Mouse (Mus musculus) thymus, postnatal 36 days (tissue): ENCODE data around the gene Pkdrej.
A peak's percentile ranks its signal among the peaks of the same experiment; 100 is the strongest.
"Not testable (repeated sequence)": the region's sequence is repeated elsewhere in the genome, so short reads cannot be mapped to it uniquely, and the experiment has no call there.

Experiments
- DNase-seq, 2 experiments: peaks; one replicate each; pipeline ENCODE4 v3.0.0; 2022; ENCODE audit warnings: mixed read lengths in 2 of 2

The Pkdrej gene

DNA sequence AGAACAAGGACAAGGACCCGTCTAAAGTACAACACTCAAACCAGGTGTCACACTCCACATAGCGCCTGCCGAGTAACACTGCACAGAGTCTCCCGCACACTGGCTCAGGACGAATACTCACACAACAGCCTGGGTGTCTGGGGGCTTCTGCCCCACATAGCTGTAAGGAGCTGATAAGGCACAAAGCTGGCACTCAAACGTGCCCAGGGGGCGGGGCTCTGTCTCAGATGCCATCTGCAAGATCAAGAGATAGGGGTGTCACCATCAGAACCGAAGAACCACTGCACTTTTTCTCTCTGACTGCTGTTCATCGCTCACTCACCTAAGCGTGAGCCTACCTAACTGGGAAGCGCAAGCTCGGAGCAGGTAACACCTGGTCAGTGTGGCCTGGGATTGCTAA lies 12.4 kb downstream of the Pkdrej start:
- DNase-seq: peak; percentile 61 to 82

DNA sequence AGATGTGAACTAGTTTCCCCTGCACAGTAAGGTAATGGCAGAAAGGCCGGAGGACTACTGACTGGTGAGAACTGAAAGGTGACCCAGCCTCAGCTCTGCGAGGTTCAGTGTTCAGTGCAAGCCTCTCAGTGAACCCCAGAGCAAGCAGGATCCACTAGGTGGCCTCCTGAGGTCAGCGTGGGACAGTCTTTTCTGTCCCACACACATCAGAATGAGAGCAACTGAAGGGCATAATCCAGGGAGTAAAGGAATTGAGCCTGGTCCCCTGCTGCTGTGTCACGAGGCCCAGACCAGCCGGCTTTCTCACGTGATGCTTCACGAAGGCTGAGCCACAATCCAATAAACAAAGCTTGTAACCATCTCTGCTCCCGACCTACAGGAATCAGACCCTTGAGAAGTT lies 13.1 kb downstream of the Pkdrej start:
- DNase-seq: no peak

DNA sequence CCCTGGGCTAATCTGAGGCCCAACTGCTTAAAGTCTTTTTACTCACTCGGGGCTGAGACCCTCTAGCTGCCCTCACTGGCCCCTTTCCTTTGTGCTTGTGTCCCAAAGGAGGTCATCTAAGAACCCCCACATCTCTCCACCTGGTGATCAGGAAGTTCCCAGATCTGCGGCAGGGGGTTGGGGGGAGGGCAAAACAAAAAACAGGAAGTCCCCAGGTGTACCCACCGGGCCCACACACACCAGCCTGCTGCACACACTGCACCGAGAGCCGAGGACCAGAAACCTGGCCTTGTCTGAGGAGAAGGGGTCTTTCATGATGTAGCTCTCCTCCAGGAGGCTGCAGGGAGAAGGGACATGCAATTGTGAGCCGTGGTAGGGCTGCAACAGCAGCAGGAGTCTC lies 13.5 kb downstream of the Pkdrej start:
- DNase-seq: peak; percentile 28 to 48

DNA sequence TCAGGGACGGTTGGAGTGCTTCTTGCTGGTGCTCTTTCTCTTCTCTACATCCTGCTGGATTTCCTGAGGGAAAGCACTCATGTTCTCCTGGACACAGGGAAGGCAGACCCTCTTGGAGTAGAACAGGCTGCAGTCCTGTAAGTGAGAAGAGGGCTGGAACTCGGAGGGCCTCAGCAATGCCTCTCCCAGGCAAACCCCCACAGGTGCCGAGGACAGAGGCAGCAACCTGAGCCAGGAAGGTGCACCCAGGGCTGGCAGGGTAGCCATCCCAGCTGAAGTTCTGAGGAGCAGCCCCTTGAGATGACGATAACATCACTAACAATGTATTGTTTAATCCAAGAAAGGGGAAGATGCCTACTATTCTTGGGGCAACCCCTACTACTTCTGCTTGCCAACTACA lies 14.1 kb downstream of the Pkdrej start:
- DNase-seq: no peak

DNA sequence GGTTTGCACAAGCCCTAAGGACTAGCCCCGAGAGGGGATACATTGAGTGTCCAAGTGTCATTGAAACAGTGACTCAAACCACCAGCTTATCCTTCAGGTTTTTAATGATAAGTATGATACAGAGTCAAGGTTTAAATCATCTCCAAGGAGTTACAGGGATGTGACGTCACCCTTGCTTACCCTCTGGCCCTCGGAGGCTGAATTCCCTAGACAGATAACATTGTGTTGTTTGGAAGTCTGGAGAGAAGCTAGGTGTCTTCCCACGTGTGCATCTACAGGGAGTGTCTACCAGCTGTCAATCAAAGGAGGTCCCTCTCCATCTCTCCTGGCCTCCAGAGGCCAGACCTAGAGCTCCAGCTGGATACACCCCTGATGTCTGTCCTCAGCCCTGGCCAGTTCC lies 14.6 kb downstream of the Pkdrej start:
- no peak for DNase-seq

DNA sequence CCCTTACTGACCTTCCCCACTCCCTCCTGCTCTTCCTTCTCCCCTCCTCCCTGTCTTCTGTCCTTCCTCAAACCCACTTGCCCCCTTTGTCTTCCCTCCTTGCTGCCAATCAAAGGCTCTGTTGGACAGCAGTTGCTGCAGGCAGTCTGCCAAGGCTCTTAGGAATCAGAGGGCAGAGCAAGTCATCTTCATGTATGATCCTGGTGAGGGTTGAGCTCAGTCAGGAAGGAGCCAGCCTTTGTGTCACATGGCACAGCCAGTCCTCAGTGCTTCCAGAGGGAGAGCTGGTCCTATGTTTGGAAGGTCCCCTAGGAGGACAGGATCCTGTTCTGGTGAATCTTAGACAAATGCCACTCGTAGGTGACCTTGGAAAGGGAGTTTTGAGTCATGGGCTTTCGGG lies 18.6 kb downstream of the Pkdrej start:
- no peak for DNase-seq

DNA sequence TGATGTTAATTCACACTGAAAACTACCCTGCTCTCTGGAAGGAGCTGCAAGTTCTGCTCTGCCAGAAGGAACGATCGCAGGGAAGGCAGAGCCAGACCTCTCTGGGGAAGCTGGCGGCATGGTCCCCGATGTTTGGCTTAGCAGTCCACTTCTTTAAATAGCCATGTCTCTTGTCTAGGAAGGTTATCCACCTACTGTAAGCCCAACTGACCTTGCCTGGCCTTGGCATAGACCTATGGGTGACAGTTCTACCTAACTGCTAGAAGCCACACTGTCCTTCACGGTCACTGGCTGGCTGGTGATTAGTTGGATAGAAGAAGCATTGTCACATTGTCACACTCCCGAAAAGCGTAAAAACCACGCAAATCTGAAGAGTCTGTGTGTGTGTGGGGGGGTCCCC lies 22.9 kb downstream of the Pkdrej start:
- no peak for DNase-seq

DNA sequence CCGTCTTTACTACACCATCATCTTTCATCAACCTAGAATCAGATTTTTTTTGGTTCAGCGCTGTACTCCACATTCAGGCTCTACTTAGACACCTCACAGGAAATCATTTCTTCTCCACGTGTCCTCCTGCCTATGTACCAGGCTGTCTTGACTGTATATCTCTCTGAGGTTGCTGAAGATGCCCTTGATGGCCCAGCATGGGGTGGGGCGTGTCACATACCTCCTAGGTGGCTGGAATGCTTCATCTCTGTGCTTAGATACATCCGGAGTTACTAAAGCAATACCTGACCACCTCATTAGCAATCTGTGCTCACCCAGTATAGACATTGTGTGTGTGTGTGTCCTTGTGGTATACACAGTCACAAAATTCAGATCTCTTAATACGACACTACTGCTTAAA lies 26.0 kb downstream of the Pkdrej start:
- DNase-seq: no peak

DNA sequence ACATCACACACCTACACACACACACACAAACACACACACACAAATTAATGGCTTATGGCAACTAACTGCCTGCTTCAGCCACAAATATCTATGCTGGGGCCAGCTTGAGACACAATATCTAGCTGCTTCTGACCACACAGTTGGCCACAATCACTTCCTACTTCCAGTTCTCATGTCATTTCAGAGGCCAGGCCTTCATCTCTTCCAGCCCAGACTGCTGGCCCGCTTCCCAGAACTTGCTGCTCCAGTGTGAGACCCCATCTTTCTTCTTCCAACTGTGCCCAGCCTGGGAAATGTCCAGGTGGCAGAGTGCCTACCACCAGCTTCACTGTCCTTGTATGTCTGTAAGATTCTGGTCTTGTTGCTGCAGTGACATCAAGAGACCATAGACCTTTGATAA lies 28.7 kb downstream of the Pkdrej start:
- DNase-seq: no peak

DNA sequence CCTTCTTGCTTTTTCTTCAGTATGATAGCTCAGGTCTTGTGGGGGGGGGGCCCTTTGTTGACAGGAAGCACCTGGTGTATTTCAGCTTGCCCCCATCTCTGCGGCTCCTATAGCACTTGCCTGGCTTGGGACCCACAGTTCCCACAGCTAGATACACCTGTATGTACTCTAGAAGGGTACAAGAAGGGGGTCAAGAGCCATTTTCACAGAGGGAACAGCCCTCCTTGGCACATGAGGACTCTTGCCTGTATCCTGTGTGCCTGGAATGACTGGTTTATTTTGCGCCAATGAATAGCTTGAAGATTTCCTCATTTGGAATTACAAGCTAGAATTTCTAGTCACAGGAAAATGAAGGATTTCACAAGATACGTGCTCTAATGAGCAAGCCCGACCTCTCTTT lies 30.1 kb downstream of the Pkdrej start:
- DNase-seq: no peak

DNA sequence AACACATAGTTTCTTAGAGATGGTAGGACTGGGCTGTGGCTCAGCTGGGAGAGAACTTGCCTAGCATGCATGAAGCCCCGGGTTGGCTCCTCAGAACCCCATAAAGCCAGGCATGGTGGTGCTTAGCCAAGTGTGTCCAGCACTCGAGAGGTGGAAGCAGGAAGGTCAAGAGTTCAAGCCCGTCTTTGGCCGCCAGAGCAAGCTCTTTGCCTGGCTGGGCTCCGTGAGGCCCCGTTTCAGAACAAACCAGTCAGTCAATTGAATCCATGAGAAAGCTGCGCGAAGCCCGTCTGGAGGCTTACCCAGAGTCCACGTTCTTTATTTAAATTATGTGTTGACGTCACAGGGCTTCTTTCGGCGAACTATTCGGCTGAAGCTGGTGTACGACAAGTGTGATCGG lies 32.9 kb downstream of the Pkdrej start:
- no peak for DNase-seq

DNA sequence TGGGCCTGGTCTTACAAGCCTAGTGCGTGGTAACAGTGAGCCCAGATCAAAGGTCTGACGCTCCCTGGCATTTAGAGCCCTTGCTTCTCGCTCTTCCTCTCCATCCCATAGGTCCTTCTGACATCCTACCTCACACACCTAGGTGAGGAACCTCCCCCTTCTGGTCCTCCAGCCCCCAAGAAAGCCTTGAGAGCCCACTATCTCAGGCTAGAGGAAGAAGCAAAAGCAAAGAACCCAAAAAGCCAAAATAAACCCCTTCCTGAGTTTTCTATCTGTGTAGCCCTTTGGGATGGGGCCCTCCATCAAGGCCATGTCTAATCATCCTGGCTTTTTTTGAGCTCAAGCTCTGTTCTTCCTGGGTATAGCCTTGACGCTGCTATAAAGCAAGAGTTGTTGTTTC lies 33.5 kb downstream of the Pkdrej start:
- no peak for DNase-seq

DNA sequence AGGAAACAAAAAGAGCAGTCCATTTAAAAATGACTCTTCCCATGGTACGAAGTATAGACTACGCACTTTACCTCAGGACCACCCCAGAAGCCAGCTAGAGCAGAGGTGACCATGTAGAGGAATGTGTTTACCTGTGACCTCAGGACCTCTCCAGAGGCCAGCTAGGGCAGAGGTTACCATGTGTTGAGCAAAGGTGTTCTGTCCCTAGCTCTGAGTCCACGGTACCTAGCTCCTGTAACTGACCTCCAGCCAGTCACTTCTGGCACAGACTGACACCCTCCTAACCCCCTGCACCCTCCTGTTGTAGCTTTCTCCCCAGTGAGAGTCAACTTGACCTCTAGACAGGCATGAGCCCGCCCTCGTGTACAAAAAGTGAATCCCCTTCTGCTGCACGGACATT lies 34.1 kb downstream of the Pkdrej start:
- DNase-seq: no peak

DNA sequence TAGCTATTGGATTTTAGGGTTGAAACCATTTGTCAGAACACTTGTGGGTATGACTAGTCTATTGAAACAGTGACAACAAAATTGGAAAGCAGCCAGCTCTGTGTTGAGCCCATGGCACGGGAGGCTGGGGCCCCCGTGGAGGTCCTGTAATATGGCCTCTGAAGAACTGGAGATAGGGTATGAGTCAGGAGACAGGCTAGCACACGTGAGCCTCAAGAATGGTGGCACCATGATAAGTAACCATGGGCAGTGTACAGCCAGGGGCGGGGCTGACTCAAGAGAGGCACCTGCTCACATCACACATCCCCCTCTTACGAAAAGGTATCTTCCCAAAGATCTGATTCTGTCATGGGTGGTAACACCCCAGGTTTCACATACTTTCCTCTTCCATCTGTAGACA lies 34.8 kb downstream of the Pkdrej start:
- no peak for DNase-seq

DNA sequence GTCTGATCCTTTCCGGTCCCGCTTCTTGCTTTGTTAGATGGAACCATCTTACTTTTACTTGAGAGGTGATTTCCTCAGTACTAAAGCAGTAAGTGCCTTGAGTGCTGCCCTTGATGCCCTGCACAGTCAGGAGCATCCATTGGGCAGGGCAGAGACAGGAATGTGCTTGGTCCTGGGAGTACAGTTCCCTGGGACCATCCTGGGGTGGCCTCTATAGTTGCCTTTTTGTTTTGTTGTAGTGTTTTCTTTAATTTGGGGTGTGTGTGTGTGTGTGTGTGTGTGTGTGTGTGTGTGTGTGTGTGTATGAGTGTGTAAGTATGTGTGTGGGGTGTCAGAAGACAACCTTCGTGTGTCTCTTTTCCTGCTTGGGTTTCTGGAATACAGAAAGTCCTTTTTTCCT lies 37.2 kb downstream of the Pkdrej start:
- DNase-seq: no peak

DNA sequence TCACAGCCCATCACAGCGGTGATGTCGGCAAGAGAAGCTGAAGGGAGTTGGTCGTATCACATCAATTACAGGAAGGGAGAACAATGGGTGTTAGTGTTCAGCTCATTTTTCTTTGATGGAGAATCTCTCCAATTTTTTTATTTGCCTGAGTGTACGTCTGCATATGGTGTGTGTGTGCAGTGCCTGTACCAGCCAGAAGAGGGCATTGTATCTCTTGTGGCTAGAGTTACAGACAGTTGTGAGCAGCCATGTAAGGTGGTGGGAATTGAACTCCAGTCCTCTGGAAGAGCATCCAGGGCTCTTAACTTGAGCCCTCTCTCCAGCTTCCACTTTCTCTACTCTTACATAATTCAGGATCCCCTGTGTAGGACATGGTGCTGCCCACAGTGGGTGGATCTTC lies 38.4 kb downstream of the Pkdrej start:
- no peak for DNase-seq

DNA sequence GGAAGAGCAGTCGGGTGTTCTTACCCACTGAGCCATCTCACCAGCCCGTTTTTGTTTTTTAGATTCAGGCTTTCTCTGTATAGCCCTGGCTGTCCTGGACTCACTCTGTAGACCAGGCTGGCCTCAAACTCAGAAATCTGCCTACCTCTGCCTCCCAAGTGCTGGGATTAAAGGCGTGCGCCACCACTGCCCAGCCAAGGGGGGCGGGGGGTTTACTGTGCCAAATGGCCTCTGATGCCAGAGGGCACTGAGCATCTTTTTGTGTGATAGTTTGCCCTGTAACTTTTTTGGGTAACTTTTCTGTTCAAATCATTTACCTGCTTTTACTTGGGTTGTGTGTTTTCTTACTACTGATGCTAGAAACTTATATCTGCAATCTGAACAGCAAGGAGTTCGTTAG lies 42.6 kb downstream of the Pkdrej start:
- not testable (repeated sequence) for DNase-seq

DNA sequence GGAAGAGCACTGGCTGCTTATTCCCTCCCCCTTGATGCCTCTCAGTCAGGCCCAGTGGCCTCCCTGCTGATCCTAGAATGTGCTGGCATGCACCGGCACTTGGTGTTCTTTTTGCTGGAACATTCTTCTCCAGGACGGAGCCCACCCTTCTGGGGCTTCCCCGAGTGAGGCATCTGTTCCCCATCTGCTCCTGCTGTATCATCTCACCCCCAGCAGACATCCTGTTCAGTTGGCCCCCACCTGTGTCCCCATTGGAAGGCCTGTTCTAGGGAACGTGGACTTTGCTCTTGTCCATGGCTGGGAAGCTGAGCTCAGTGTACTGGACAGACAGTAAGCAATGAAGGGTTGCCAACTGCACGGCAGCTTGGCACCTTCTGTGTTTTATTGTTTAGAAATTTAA lies 44.8 kb downstream of the Pkdrej start:
- no peak for DNase-seq

DNA sequence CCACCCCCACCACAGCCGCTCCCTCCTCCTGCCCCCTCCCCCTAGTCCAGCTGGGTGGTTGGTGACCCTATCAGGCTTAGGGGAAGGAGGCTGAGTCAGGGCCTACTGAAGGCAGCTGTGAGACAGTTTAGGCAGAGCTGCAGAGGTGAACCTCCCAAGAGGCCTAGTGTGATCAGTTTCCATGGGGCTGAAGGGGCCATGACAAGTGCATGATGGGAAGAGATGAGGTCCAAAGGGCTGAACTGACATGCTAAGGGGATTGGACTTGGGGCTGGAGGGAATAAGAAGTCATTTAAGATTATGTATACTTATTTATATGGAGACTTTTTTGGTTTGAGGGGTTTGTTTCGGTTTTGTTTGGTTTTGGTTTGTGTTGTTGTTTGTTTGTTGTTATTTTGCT lies 45.3 kb downstream of the Pkdrej start:
- no peak for DNase-seq

DNA sequence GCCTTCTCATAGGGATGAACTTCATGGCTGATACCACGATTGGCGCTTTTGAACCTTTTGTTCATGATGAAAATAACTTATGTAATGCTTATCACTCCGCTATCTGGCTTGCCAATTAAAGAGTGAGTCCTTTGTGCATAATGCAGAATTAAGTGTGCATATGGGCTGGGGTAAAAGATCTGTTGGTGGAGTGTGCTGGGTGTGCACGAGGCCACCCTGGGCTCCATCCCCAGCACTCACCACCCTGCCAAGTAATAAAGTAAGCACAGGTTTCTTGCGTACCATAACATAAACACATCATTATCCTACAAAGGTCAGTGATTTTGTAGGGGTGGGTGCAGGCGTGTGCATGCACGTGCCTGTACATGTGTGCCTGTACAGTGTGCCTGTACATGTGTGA lies 46.5 kb downstream of the Pkdrej start:
- DNase-seq: no peak

DNA sequence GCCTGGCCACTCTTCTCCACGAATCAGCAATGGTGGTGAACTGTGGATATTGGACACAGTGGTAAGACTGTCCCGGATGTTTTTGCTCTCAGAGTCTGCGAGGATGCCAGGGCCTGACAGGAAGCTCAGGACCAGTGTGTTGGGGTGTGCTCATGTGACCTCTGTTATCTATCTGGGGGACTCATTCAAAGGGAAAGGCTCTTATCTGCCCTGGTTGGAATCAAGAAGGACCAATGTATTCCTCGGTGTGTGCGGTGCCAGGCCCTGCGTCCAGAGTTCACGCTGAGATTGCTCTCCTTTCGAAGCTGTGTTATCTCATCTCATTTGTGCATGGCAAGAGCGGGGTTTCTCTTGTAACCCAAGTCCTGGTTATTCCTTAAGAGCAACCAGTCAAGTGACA lies 47.1 kb downstream of the Pkdrej start:
- no peak for DNase-seq

DNA sequence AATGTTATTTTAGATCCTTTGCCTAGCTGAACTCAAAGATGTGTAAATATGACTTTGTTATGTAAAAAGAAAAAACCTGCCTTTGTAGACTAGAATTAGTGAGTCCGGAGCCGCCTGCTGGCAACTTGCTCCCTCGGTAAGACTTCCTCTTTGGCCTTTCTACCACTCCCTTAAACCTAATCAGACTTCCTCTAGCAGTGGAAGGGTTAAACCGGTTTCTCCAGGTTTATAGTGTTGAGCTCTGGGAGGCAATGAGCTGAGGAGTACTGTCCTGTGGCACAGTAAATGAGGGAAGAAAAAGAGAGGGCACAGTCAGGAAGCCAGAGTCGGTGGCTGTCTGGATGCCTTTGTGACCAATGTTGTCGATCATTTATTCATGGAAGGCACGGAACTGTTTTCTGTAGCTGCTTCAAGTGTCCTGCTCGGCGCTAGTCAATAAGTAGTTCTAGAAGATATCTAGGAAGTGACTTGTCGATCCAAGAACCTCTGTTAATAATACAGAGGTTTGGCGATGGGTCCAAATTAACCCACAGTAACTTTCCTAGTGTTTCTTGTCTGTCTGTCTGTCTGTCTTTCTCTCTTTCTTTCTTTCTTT lies 49.3 kb downstream of the Pkdrej start:
- DNase-seq: no peak

DNA sequence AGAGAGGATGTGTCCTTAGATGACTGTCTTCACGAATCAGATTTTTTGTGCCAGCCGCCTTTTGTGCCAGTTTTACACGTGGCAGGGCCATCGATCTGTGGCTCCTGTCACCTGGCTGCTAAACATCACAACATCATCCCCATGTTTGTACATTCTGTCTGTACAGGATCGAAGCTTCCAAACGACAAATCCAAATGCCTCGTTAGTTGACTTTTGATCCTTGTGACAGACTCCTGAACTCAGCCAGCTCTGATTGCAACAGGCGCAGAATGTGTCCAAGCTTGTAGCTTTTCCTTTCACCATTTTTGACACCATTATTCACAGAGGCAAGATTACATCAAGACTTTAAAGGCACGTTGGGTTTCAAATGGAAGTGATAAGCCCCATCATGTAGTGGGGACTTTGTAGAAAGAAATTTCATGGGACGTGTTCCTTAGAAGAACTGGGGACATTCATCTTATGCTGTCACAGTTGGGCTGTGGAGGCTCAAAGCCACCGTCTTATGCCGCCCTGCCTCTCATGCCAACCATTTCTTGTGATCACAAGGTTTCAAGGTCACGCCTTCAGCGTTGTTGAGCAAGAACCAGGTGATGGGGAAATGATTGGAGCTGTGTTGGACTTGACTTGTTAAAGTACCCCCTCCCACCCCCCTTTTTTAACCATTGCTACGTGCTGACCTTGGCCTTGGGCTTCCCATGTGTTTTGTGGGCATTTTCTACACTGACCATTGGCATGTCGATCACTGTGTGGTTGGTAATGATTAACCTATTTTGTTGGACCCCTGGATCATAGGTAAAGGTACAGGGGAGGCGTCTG lies 50.0 kb downstream of the Pkdrej start:
- DNase-seq: no peak

DNA sequence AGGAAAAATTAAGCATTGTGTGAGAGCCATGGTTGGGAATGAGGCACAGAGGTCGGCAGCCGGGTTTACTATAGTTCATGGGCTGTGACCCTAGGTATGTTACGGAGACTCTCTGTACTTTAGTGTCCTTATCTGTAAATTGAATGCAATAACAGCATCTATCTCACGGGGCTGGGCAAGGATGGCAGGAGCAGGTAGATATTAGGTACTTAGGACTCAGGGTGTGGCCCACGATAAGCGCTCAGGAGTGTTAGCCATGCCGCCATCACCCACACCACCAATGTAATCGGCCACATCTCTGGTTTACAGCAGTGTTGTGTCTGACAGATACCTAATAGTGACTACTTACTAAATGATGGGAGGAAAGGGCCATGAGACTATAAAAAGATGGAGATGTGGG lies 52.5 kb downstream of the Pkdrej start:
- DNase-seq: no peak

DNA sequence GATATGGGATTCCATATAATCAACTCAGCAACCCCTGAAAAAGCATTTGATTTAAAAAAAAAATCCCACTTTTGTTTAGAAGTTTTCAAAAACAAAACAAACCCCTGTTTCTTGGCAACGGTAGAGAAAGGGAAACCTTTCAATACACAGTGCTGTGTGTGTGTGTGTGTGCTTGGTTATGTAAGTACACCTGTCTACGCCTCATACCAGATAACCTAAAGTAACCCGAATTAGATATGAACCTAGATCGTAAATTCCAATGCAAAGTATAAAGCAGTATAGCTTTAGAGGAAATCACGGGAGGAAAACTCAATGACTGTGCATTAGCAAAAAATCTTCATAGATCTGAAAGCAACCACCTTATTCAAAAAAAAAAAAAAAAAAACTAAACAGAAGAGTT lies 54.9 kb downstream of the Pkdrej start:
- no peak for DNase-seq
